Mouse (Mus musculus): ENCODE results near the gene Mien1. TPM values are rescaled to one million over a fixed set of nuclear protein-coding genes. Genes with fewer than 3 reads are reported as not detected.
A peak's percentile ranks its signal among the peaks of the same experiment; 100 is the strongest.

Gene Mien1
- total RNA-seq, 4 experiments from 2014 or later = 83.9 to 93.8 (median 89.8) TPM

DNA sequence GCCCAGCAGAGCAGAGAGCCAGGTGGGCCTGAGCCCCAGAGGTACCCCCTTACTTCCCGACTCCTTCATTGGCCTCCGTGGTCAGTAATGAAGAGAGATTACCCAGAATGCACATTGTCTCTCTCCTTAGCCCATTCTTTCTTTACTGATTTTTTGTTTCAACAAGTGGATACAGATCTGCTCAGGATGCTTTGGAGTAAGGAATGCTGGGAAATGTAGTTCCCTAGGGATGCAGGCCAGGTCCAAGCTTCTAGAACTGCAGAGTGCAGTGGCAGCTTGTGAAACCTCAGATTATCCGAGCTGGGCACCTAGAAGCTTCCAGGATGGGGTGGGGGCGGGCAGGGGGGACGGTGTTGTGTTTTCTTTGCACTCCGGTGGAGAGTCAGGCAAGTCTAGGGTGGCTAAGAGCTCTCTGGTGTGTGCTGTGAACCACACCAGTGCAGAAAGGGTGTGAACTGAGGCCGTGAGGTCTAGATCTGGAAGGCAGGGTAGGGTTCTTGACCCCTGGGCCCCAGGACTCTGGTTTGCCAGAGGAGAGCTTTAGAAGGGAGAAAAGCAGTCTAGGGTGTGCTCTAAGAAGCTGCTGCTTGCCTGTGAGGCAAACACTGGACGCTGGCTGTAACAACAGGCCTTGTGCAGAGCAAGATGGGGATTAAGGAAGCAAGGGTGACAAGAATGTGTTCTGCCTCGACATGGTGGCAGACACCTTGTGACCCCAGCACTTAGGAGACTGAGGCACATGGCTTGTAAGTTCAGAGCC lies 6.9 kb downstream of the Mien1 start:
- DNase-seq (ENCODE audit: low spot score in 2 of 2) = no peak

- no peak for DNase-seq (ENCODE audit: low spot score in 2 of 2)
Measured at GRCm38 (mm10) chr11:98428436-98428835, 10.4 kb downstream of the Mien1 start.

- no peak for DNase-seq (ENCODE audit: low spot score in 2 of 2)
Measured at GRCm38 (mm10) chr11:98426592-98426991, 12.2 kb downstream of the Mien1 start.

DNA sequence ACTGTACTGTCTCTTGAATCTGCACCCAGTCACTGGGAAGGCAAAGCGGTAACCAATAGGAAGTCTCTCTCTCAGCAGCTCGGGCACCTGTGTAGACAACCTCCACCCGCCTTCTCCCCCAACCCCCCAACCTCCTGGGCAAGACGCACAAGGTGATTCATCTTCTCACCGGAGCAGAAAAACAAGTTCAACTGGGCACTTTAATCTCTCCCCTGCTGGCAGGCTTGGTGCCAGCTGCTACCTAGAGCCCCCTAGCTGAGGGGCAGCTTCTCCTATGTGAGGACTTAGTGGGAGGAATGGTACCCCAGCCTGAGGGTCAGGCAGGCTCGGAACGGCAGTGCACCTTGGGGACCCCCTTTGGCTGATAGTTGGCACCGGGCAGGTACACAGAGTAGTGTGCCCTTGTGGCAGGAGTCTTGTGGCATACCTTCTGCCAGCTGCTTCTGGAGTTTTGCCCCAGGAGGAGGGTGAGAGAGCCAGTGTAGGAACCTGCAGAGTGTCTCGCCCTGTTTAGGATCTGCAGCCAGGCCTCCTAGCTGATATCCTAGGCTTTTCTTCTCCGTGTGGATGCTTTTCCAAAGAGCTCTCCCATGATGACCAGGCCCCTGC lies 19.7 kb downstream of the Mien1 start:
- DNase-seq (ENCODE audit: low spot score in 2 of 2) = no peak

DNA sequence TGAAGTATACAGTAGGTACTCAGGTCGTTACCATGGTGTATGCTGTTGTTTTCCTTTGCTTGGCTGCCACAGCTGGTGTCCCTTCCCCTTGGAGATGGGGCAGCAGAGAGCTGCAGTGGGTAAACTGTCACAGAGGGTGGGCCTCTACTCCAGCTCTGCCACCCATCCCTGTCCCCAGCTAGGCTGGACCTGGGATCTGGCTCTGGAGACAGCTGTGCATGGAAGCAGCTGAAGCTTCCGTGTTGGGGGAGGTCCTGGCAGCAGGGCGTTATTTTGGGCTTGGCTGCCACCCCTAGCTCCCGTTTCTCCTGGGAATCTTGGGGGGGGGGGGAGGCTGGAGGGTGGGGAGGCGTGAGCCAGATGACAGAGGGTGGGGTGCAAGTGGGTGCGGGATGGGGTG lies 20.5 kb downstream of the Mien1 start:
- DNase-seq (ENCODE audit: low spot score in 2 of 2) = no peak

DNA sequence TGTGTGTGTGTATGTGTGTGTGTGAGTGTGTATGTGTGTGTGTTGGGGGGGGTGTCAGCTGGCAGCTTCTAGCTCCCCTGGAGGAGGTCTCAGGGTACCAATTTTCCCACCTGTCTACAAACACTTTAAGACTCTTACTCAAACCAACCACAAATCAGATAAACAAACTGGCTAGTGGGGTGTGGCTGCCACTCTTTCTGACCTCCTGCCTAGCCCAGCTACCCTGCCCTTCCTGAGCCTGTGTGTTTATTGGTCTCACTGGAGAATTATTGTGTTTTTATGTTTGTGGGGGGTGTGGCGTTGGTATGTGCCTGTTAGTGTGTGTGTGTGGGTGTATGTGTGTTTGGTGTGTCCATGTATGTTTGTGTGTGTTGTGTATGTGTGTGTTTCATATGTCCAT lies 21.7 kb downstream of the Mien1 start:
- DNase-seq (ENCODE audit: low spot score in 2 of 2) = no peak

GRCm38 (mm10) chr11:98414162-98414561 lies 24.6 kb downstream of the Mien1 start:
- no peak for DNase-seq (ENCODE audit: low spot score in 2 of 2)

DNA sequence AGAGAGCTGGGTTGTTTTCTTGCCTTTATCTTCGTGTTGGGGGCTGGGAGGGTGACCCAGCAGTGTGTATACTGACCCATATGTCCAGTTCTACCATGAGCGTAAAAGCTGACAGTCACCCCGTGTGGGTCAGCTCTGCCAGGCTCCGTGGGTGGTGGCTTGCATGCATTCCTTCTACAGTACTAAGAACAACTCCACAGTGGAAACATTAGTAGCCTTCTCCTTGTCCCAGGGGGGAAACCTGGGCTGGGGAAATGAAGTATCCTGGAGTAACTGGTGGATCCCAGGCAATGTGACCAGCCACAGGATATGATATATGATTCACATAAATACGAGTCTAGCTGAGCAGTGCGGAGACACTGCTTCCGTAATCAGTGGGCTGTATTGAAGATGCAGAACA lies 25.1 kb downstream of the Mien1 start:
- DNase-seq (ENCODE audit: low spot score in 2 of 2) = no peak

- no peak for DNase-seq (ENCODE audit: low spot score in 2 of 2)
Measured at GRCm38 (mm10) chr11:98412797-98413301, 25.9 kb downstream of the Mien1 start.

DNA sequence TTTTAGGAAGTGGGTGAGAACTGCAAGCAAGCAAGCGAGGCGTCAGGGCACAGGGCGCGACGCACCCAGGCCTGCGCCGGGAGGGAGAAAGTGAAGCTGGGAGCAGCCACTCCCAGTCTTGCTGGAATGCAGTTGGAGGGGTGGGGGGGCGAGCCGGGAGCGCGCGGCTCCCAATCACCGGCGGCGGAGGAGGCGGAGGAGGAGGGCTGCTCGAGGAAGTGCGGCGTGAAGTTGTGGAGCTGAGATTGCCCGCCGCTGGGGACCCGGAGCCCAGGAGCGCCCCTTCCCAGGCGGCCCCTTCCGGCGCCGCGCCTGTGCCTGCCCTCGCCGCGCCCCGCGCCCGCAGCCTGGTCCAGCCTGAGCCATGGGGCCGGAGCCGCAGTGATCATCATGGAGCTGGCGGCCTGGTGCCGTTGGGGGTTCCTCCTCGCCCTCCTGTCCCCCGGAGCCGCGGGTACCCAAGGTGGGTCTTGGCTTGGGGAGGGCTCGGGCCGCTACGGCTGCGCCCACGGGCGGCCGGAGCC lies 26.5 kb downstream of the Mien1 start, which contains the start of gene Erbb2:
Gene Erbb2, plus strand, starts transcription at position 198 of the 524 bp plus-strand sequence.
- no peak for DNase-seq (ENCODE audit: low spot score in 2 of 2)

DNA sequence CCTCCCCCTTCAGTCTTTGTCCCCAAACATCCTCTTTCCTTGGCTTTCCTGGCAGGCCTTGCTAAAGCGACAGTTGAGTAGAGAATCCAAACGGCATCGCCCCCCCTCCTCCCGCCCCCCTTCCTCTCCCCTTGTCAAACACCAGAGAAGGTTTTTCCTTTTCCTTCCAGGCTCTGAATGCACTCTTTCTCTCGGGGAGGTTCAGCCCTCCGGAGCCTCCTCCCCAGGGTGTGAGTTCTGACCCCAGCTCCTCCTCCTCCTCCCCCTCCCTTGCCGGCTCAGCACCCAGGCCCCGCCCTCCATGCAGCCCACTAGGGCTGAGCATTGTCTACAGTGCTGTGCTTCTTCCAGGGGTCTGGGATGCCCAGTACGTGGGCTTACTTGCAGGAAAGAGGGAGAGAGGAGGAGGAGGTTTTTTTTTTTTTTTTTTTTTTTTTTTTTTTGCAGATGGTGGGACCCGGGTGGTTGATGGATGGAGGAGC lies 29.4 kb downstream of the Mien1 start:
- no peak for DNase-seq (ENCODE audit: low spot score in 2 of 2)

- DNase-seq (ENCODE audit: low spot score in 2 of 2) = no peak
Measured at GRCm38 (mm10) chr11:98408872-98409271, 29.9 kb downstream of the Mien1 start.

DNA sequence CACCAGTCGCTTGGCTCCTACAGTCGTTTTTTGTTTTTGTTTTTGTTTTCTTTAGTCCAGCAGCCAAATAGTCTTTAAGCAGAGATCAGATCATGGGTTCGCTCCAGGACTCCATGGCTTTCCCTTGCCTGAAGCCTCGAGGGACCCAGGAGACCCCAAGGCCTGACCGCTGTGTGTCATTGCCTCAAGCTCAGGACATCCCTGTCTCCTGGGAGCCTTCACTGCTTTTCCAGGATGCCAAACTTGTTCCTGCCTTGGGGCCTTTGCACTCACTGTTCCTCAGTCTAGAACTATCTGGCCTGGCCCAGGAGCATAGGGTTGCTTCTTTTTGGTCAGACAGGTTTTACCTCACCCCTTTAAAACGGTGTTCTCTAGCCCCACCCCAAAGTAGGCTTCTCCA lies 32.2 kb downstream of the Mien1 start:
- DNase-seq (ENCODE audit: low spot score in 2 of 2) = no peak

GRCm38 (mm10) chr11:98400816-98401215 lies 38.0 kb downstream of the Mien1 start:
- DNase-seq (ENCODE audit: low spot score in 2 of 2) = no peak

DNA sequence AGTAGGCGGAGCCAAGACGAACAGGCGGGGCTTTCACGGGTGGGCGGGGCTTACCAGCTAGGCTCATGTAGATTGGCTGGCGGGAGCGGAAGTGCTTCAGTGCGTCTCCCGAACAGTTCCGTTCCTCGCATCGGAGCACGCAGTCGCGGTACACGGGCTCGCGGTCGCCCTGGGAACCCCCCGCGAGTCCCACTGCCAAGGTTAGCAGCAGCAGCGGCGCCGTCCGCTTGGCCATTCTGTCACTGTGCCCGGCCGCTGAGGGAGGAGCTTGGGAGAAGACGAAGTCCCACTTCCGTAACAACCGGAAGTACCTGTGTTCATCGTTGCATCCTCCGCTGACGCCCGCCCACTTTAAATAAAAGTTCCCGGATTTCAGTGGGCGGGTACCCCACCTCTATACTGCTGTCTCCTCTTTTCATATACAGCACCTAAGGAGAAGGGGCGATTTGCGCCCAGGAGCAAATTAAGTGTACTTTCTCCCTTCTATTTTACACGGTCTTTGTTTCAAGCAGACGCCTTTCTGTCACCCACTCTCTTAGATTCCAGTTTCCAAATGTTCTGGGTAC lies 38.5 kb downstream of the Mien1 start, which contains the start of gene Pgap3:
Gene Pgap3, minus strand, starts transcription at position 330 of the 566 bp plus-strand sequence.
- DNase-seq (ENCODE audit: low spot score in 2 of 2) = peak; percentile 89 to 91

GRCm38 (mm10) chr11:98397946-98398345 lies 40.8 kb downstream of the Mien1 start:
- DNase-seq (ENCODE audit: low spot score in 2 of 2) = no peak

- no peak for DNase-seq (ENCODE audit: low spot score in 2 of 2)
Measured at GRCm38 (mm10) chr11:98395041-98395440, 43.8 kb downstream of the Mien1 start.

DNA sequence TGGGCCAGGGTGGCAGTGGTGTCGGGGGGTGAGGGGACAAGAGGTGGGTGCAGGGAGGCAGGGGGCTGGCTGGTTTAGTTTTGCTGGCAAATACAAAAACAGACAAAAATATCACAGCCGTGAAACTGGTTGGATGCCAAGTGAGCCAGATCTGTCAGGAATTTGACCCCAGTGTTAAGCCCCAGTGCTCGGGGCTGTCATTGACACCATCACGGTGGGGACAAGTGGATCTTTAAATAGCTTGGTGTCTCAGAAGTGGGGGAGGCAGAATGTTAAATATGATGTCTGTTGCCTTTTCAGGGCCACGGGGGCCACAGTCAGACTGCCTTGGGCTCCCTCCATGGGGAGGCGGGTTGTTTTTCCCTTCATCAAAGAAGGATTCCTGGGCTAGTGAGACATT lies 44.5 kb downstream of the Mien1 start:
- DNase-seq (ENCODE audit: low spot score in 2 of 2) = no peak

- no peak for DNase-seq (ENCODE audit: low spot score in 2 of 2)
Measured at GRCm38 (mm10) chr11:98393317-98393716, 45.5 kb downstream of the Mien1 start.

GRCm38 (mm10) chr11:98392645-98393044 lies 46.1 kb downstream of the Mien1 start:
- no peak for DNase-seq (ENCODE audit: low spot score in 2 of 2)

GRCm38 (mm10) chr11:98392034-98392433 lies 46.8 kb downstream of the Mien1 start:
- no peak for DNase-seq (ENCODE audit: low spot score in 2 of 2)

- no peak for DNase-seq (ENCODE audit: low spot score in 2 of 2)
Measured at GRCm38 (mm10) chr11:98390141-98390540, 48.6 kb downstream of the Mien1 start.
